17 mouse cellular contexts compared by ENCODE assay signal in genomic region chr14:34554047-34554446, GRCm38 (mm10). TPM values are rescaled to one million over a fixed set of nuclear protein-coding genes. Genes with fewer than 3 reads are reported as not detected.
DNase-seq lines count a peak whose midpoint lies in the region; ATAC-seq and TF ChIP-seq lines count a peak whose summit lies in the region.
"Had no signal": no experiment of that assay in that cellular context is flagged by ENCODE, and none has a peak within 500 bp of the region (broad histone marks: within the 10 kb centered on the region; RNA-seq: fewer than 3 reads in every experiment).

No protein-coding gene starts in this region.

- H3K9me3 ChIP-seq in forebrain, embryonic 11.5 days (ENCODE audit: control insufficient read depth, low read length) = no peaks in the 10 kb centered on the region
- H3K9me3 ChIP-seq: embryonic facial prominence, embryonic 12.5 days; liver, embryonic 15.5 days; midbrain, embryonic 12.5 days; stomach, embryonic 15.5 days had no signal

- intact Hi-C loops in gastrocnemius, adult 2 months (cut with DNase I) = no loop called here

- H3K36me3 ChIP-seq in forebrain, embryonic 11.5 days (ENCODE audit: control insufficient read depth, insufficient read depth, low read length) = no peaks in the 10 kb centered on the region
- H3K36me3 ChIP-seq: embryonic facial prominence, embryonic 12.5 days; liver, embryonic 15.5 days; midbrain, embryonic 12.5 days; stomach, embryonic 15.5 days had no signal

- peak overlapping the region; percentile 64 for H3K27ac ChIP-seq in gastrocnemius, adult 2 months
- no peak overlapping the region for H3K27ac ChIP-seq in forebrain, embryonic 11.5 days (ENCODE audit: low read depth, low read length)
- H3K27ac ChIP-seq: embryonic facial prominence, embryonic 12.5 days; liver, embryonic 15.5 days; midbrain, embryonic 12.5 days; stomach, embryonic 15.5 days had no signal

- no peaks in the 10 kb centered on the region for H3K27me3 ChIP-seq in forebrain, embryonic 11.5 days (ENCODE audit: control insufficient read depth, insufficient read depth, low read length)
- H3K27me3 ChIP-seq: embryonic facial prominence, embryonic 12.5 days; midbrain, embryonic 12.5 days; stomach, embryonic 15.5 days had no signal

- 75% methylated on average over 3 of the region's 3 CpGs for WGBS in forebrain, embryonic 11.5 days

- H3K4me2 ChIP-seq in forebrain, embryonic 11.5 days (ENCODE audit: low read depth, low read length, severe bottlenecking) = no peak overlapping the region
- H3K4me2 ChIP-seq: embryonic facial prominence, embryonic 12.5 days; liver, embryonic 15.5 days; midbrain, embryonic 12.5 days; stomach, embryonic 15.5 days had no signal

- ATAC-seq in cerebellum, adult (ENCODE audit: insufficient number of reproducible peaks, low FRiP score, low TSS enrichment) = no peak
- ATAC-seq in forebrain, embryonic 11.5 days (replicated peaks; ENCODE audit: low FRiP score) = no peak
- ATAC-seq: forebrain, embryonic 14.5 days had no signal

- H3K4me1 ChIP-seq in forebrain, embryonic 11.5 days (replicated peaks; ENCODE audit: control insufficient read depth, insufficient read depth, low read length) = no peaks in the 10 kb centered on the region

- TF ChIP-seq CTCF in gastrocnemius, adult 2 months (IDR thresholded peaks at IDR 0.05) = no peak

- H3K4me3 ChIP-seq in gastrocnemius, adult 2 months = no peak overlapping the region
- H3K4me3 ChIP-seq in forebrain, embryonic 11.5 days (ENCODE audit: low read depth, low read length) = no peak overlapping the region
- H3K4me3 ChIP-seq: embryonic facial prominence, embryonic 12.5 days; liver, embryonic 15.5 days; midbrain, embryonic 12.5 days; stomach, embryonic 15.5 days had no signal

- DNase-seq in gastrocnemius, adult 2 months = peak; percentile 67
- DNase-seq in gastrocnemius, postnatal 10 days = no peak
- DNase-seq in urinary bladder, postnatal 14 days (ENCODE audit: low spot score) = peak; percentile 43
- no peak for DNase-seq in urinary bladder, postnatal 10 days (ENCODE audit: low spot score)
- peak; percentile 49 for DNase-seq in kidney, postnatal 10 days
- no peak for DNase-seq in left cerebral cortex, adult 8-10 months (ENCODE audit: low spot score in 2 of 2)
- no peak for DNase-seq in forebrain, embryonic 11.5 days (ENCODE audit: low spot score)
- DNase-seq: cerebellum, postnatal 10 days had no signal

- no peak overlapping the region for H3K9ac ChIP-seq in forebrain, embryonic 11.5 days (ENCODE audit: low read length)
- H3K9ac ChIP-seq: embryonic facial prominence, embryonic 12.5 days; liver, embryonic 15.5 days; midbrain, embryonic 12.5 days; stomach, embryonic 15.5 days had no signal

RNA-seq across cellular contexts. Expression of gene 9230112D13Rik, which starts 31.4 kb away (rescaled TPM):
- total RNA-seq in gastrocnemius, adult 2 months (2021) = not detected
- not detected for total RNA-seq in gastrocnemius, postnatal 10 days (2021)
- total RNA-seq in left cerebral cortex, adult 8-10 months (2022) = not detected
- polyA plus RNA-seq in forebrain, embryonic 11.5 days (2014; fragmentation: Nextera tagmentation; extraction: Ambion mirVana) = not detected in 2 replicates
- total RNA-seq: heart, postnatal 14 days had no signal
- polyA plus RNA-seq: embryonic facial prominence, embryonic 12.5 days; forebrain, embryonic 14.5 days; intestine, embryonic 14.5 days; liver, embryonic 15.5 days; midbrain, embryonic 12.5 days; neural tube, embryonic 11.5 days; stomach, embryonic 15.5 days had no signal

RNA-seq across cellular contexts. Expression of gene Ldb3, which starts 34.4 kb away (rescaled TPM):
- 1,000 to 10,000 TPM; 1,886 to 2,548 TPM for total RNA-seq in gastrocnemius, adult 2 months (2021)
- total RNA-seq in gastrocnemius, postnatal 10 days (2021) = 1,000 to 10,000 TPM; 1,336 to 1,359 TPM
- total RNA-seq in left cerebral cortex, adult 8-10 months (2022) = 1 to 10 TPM; 4.8 to 5.4 (median 5.2) TPM
- polyA plus RNA-seq in forebrain, embryonic 11.5 days (2014; fragmentation: Nextera tagmentation; extraction: Ambion mirVana) = not detected in 2 replicates

RNA-seq across cellular contexts. Expression of gene Opn4, which starts 45.9 kb away (rescaled TPM):
- not detected for total RNA-seq in gastrocnemius, adult 2 months (2021)
- total RNA-seq in gastrocnemius, postnatal 10 days (2021) = not detected
- total RNA-seq in left cerebral cortex, adult 8-10 months (2022) = not detected
- 0.12 and 0.84 TPM in 2 replicates for polyA plus RNA-seq in forebrain, embryonic 11.5 days (2014; fragmentation: Nextera tagmentation; extraction: Ambion mirVana)
- polyA plus RNA-seq: forebrain, embryonic 14.5 days; intestine, embryonic 14.5 days; liver, embryonic 15.5 days; midbrain, embryonic 12.5 days; neural tube, embryonic 11.5 days; stomach, embryonic 15.5 days had no signal

RNA-seq across cellular contexts. Expression of gene Bmpr1a, which starts 50.9 kb away (rescaled TPM):
- 10 to 100 TPM; 49.4 to 54.1 TPM for total RNA-seq in gastrocnemius, adult 2 months (2021)
- total RNA-seq in gastrocnemius, postnatal 10 days (2021) = 100 to 1,000 TPM in 1 of 2 experiments, 10 to 100 TPM in 1; 92.4 to 102 TPM
- total RNA-seq in left cerebral cortex, adult 8-10 months (2022) = 10 to 100 TPM; 35.7 to 41.7 (median 40.4) TPM
- 56.0 and 60.4 TPM in 2 replicates for polyA plus RNA-seq in forebrain, embryonic 11.5 days (2014; fragmentation: Nextera tagmentation; extraction: Ambion mirVana)

Comparison
In these comparisons a context has a peak if more than half of its experiments do, and no peak if none do; other contexts are left out.
1. DNase-seq: peak in gastrocnemius, adult 2 months (single experiment), urinary bladder, postnatal 14 days (single experiment) and kidney, postnatal 10 days (single experiment); none in gastrocnemius, postnatal 10 days (single experiment), urinary bladder, postnatal 10 days (single experiment), left cerebral cortex, adult 8-10 months (0 of 2) and forebrain, embryonic 11.5 days (single experiment).
2. RNA of gene Ldb3, which starts 34.4 kb away (total RNA-seq): 1,886 to 2,548 TPM in gastrocnemius, adult 2 months and 1,336 to 1,359 TPM in gastrocnemius, postnatal 10 days; 4.8 to 5.4 TPM in left cerebral cortex, adult 8-10 months; every median in the first group is over 100 times any median in the second.